Mouse (Mus musculus): ENCODE data around the gene Bmt2.

Bmt2 gene

DNA sequence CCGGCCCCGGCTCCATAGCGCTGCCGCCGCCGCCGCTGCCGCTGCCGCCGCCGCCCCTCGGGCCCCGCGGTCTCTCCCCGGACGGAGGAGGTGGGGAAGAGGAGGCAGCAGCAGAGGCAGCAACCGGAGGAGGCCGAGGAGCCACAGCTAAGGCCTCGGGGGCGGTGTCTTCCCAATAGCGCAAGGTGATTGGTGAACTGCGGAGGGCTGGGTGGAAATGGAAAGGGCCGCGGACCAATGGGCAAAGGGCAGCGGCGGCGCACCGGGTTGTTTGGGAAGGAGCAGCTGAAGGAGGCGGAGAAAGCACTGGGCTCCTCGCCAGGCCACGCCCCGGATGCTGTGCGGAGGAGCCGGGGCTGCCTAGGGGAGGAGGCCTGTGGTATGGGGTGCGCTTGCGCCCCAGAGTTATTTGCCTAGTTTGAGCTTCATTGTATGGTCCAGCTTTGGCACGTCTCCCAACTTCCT, at the start of gene Bmt2:
Bmt2 (minus strand) TSS at position 149 of the 465 bp plus-strand sequence.
- in situ Hi-C loops (cut with MboI, MseI), result loop anchor here (5.0 to 25.0 kb wide), 3 partner anchors 71 to 616 kb away; partner anchors contain the start of genes Tmem168 (in 2 of the 2) and Tmem106b (in 1 of the 2)

DNA sequence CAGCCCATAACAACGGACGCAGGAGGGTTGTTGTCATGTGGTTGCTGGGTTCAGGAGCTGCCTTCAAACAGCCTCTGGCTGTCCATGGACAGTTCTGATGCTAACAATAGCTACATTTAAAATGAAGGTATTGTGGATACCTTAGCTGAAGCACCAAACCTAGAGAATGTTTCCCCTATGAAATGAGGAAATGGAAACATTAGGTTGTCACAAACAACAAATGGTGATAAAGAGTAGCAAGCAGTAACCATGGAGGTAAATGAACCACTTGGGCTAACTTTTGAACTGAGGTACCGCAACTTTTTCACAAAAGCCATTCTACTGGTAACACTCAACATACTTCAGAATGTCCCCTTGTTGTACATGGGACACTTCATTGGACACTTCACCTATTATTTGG, 44.4 kb upstream of the Bmt2 start:
- in situ Hi-C loops (cut with MboI, MseI), result no loop called here

DNA sequence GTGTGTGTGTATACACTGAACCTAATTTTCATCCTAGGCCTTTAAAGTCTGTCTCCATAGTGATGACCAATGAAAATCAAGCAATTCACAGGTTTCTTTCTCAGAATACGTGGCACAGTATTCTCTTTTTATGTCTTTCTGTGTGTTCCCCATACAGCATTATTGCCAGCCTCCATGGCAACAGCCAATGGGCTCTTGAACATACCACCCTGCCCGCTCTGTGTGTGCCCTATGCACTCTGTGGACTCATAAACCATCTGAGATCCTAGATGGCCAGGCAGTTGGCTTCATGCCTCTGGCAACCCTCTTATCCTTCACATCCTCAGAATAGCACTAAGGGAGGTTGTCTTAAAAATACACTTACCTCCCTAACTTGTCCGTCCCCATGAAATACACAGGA, 37.1 kb upstream of the Bmt2 start:
- in situ Hi-C loops (cut with MboI, MseI), result no loop called here

DNA sequence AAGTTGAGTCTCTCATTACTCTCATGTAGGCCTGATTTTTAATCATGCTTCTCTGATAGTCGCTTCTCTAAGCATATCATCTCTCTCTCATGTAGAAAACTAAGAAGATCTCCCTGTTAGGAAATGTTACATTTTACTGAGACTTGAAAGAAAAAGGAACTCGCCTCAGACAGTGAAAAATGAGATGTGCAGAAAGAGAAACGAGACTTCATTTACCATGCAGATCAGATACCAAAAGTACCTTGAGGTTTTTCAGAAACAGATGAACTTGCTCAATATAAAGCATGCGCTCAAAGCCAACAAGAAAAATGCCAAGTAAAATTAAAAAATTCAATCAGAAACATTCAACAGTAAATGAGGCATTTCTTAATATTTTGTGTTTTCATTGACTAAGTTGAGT, 19.1 kb upstream of the Bmt2 start:
- in situ Hi-C loops (cut with MboI, MseI), result loop anchor here in 1 of 2 experiments (10.0 to 25.0 kb wide), 2 partner anchors 635 to 1512 kb away; partner anchors contain the start of gene Tmem106b

DNA sequence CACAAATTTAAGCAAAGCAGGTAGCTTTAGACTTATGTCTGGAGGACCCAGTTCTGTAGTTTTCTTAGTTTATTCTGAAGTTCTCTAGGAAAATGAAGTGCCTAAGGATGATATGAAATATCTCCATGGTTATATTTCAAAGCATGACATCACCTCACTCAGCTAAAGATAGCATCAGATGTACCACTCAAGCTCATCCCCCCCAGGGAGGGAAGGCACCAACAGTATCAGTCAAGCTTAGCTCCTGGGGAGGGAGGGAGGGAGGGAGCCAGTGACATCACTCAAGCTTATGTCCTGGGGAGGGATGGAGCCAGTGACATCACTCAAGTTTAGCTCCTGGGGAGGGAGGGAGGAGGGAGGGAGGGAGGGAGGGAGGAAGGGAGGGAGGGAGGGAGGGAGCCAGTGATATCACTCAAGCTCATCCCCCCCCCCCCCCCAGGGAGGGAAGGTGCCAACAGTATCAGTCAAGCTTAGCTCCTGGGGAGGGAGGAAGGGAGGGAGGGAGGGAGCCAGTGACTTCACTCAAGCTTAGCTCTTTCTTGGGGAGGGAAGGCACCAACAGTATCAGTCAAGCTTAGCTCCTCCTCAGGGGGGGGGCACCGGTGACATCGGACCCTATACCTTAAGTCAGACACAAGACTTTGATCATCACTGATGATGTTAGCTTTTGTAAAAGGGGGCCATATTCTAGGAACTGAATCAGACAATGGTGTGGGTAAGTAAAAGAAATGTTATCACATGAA, 17.5 kb upstream of the Bmt2 start:
- in situ Hi-C loops (cut with MboI, MseI), result loop anchor here in 1 of 2 experiments (10.0 to 25.0 kb wide), 2 partner anchors 633 to 1510 kb away; partner anchors contain the start of gene Tmem106b

DNA sequence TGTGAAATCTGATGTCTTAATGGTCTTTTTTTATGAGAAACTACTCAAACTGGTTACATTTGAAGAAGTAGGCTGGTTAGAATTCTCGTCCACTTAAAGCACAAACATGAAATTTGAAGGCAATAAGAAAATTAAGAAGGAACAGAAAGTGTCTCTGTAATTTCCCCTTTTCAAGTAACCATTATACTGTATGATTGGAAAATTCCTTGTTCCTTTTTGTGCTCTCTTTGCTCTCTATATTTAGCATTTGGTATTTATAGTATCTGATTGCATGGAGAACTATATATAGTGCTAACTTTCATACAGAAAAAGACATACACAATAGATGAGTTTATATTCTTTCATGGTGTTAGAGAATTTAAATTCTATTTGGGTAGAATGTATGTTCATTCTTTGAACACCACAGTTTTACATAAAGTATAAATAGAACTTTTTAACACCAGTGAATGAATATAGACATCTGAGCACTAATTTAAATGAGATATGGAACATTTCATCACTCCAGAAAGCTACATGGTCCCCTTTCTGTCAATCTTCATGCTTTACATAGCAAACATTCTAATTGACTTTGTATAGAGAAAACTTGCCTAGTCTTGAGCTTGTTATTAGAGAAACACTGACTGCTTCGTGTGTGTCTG, 14.0 kb upstream of the Bmt2 start:
- in situ Hi-C loops (cut with MboI, MseI), result loop anchor here in 1 of 2 experiments (10.0 to 25.0 kb wide), 2 partner anchors 629 to 1507 kb away; partner anchors contain the start of gene Tmem106b

DNA sequence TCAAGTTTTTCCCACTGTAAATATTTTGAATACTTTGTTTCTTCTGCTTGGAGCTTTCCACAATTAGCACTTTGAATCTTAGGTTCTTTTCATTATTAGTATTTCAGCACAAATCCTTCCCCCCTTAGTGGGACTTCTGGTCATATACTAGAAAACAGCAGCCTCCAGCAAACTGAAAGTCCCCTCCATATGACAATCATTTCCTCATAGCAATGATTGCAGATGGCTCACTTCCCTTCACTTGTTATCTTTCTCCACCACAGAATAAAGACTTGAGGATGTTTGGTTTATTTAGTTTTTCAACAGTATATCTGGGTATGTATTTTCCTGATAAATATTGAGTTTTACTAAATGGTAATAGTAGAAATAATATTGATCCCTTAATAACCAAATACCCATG, 12.6 kb upstream of the Bmt2 start:
- in situ Hi-C loops (cut with MboI, MseI), result loop anchor here in 1 of 2 experiments (10.0 to 25.0 kb wide), 2 partner anchors 628 to 1506 kb away; partner anchors contain the start of gene Tmem106b

DNA sequence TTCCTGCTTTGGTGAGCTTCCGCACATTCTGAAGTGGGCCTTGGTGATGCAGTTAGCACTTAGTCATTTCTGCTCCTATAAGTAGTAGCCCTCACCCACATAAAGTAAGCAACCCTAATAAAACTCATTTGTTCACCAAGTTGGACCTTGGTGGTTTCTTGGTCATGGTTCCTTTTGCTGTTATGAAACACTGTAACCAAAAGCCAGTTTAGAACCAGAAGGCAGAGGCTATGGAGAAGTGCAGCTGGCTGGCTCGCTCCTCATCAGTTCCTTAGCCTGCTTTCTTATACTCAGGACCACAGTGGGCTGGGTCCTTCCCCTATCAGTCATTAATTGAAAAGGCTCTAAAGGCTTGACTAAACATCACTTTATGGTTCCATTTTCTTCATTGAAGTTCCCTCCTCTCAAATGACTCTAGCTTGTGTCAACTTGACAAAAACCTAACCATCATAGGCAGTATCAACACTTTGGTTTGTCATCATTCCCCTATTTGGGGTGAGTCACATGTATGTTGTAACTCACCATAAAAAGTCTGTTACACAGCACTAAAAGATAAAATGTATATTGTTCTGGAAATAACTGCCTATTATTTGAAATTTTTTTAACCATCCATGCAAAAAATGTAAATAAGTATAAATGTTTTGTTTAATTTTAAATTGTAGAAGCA, 6.3 kb upstream of the Bmt2 start:
- in situ Hi-C loops (cut with MboI, MseI), result loop anchor here in 1 of 2 experiments (25.0 kb wide), 1 partner anchor 622 kb away; the partner anchor contains the start of gene Tmem106b

DNA sequence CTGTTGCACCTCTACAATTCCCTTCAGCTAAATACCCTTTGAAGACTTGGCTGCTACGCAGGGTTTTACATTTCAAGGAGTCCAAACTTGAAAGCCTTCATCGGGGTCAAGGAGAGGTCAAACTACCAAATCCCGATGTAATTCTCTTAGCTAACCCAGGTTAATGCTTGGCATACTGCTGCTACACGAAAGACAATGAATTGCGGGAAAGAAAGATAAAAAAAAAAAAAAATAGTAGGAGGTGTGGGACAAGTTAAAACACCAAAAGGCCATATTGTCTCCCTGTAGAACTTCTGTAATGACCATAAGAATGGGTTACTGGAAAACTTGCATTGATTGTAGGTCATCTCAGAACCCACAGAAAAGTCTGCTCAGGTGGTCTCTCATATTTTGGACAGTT, 583 bp upstream of the Bmt2 start:
- in situ Hi-C loops (cut with MboI, MseI), result loop anchor here (5.0 to 25.0 kb wide), 3 partner anchors 71 to 616 kb away; partner anchors contain the start of genes Tmem168 (in 2 of the 2) and Tmem106b (in 1 of the 2)

DNA sequence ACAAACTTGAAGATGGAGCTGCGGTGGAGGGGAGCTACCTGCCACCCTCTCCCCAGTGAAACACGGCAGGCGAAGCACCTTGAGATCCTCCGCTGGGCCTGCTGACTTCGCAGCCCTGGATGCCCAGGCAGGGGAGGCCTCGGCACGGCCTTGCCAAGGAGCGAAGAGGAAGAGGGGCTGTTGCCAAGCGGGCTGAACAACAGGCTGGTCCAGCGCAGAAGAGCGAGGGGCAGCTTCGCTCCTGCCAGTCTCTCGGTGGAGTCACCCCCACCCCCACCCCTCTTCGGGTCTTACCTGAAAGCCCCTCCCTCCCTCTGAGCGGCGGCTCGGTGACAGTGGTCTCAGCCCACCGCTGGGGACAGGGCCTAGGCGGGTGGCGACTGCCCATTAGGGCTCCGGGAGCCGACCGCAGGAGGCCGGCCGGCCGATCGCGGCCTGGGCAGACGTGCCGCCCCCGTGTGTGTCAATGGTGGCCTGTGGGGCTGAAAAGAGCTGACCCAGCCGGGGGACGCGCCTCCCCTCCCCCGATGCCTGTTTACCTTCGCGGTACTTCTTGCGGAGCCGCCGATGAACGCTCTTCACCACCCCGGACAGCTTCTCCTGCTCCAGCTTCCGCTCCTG, 515 bp downstream of the Bmt2 start:
- in situ Hi-C loops (cut with MboI, MseI), result loop anchor here (5.0 to 25.0 kb wide), 3 partner anchors 70 to 615 kb away; partner anchors contain the start of genes Tmem168 (in 2 of the 2) and Tmem106b (in 1 of the 2)

DNA sequence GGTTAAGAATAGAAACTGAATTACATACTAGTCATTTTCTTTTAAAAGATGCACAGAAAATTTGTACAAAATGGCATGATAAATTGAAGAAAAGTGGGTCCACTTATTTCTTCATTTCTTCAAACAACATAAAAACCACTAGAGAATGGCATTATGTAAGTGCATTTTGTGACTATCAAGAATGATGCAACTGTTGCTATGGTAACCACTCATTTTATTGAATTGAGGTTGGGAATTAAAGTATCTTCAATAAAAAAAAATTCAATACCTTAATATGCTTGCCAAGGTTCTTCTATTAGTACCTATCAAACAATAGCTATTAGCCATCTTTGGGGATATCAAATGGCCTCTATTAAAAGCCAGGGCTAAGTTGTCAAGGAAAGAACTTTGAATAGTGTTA, 1.6 kb downstream of the Bmt2 start:
- in situ Hi-C loops (cut with MboI, MseI), result loop anchor here (5.0 to 25.0 kb wide), 3 partner anchors 69 to 614 kb away; partner anchors contain the start of genes Tmem168 (in 2 of the 2) and Tmem106b (in 1 of the 2)

DNA sequence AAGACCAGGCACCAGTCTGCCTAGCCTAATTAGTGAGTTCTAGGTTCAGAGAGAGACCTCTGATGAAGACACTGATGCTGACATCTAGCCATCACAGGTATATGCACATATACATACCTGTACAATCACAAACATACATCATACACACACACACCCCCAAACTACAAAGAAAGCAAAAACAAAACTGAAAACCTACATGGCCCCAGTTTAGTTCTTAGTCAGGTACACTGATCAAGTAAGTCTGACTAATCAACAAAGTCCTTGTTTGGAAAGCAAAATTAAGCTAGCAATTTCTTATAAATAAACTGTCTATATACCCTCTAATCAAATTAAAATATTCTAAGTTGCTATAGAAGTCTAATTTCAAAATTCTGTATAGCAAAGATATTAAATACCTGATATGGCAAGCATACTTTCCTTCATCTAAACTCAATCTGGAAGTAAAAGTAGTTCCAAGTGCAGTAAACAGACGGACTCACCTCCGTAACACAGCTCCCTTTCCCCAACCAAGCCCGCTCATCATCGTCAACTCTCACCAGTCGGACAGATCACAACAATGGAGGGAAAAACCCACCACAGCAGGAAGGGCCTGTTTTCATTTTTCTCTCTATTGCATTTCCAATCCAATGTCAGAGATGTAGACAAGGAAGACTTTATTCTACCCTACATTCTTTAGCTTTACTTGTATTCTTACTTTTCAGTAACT, 3.0 kb downstream of the Bmt2 start:
- in situ Hi-C loops (cut with MboI, MseI), result loop anchor here (5.0 to 25.0 kb wide), 3 partner anchors 67 to 612 kb away; partner anchors contain the start of genes Tmem168 (in 2 of the 2) and Tmem106b (in 1 of the 2)

DNA sequence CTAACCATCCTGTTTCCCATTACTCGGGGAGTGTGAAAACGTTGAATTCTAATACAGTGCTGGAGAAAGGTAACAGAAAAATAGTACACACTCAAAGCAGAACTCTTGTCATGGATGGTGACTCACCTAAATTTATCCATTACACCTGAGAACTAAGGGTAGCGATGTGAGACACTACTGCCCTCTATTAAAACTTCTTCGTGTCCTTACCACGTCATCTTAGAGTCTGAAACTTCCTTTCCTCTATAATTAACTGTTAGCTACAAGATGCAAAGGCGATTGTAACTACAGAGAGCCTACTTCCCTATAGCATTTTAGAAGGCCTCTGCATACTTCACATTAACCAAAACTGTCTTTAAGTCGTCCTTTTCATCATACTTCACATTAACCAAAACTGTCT, 12.1 kb downstream of the Bmt2 start:
- in situ Hi-C loops (cut with MboI, MseI), result no loop called here

DNA sequence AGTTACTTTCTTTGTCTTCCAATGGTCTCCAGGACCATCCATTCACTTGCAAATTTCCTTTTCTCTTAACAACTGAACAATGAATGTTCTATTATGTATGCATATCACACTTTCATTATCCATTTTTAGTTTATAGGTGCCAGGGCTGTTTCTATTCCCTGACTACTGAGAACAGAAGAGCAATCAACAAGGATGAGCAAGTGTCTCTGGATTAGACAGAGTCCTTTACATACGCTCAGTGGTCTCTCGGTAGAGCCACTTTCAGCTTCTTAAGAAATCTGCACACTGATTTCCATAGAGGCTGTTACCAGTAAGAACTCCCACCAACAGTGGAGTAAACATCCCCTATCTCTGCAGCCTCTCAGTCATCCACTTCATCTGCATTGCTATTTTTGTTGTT, 19.8 kb downstream of the Bmt2 start:
- in situ Hi-C loops (cut with MboI, MseI), result no loop called here

DNA sequence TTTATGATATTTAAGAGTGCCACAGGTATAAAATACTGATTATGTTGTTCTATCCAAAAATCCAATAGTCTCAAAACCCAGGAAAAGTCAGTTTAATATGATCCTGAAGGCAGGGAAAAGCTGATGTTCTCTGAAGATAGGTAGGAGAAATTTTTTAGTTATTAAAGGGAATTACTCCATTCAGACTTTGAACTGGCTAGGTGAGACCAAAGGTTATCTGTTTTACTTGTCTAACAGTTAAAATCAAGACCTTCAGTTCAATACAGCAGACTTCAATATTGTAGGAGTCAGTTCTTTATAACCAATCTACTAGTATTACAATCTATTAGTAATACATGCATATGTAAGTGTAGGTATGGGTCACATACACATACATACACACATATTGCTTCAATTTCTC, 23.7 kb downstream of the Bmt2 start:
- in situ Hi-C loops (cut with MboI, MseI), result no loop called here

DNA sequence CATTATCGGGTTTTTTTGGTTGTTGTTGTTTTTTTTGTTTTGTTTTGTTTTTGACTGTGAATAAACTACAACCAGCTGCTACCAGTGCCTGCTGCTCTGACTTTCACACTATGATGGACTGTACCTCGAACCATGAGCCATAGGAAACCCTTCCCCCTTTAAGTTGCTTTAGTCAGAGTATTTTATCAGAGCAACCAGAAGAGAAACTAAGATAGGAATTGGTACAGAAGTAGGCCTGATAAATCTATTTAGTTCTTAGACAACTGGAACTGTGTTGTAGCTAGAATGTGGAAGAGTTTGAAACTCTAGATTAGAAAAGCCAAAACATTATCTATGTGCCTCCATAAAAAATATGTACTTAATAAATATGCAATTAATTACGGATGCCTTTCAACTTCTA, 25.5 kb downstream of the Bmt2 start:
- in situ Hi-C loops (cut with MboI, MseI), result no loop called here

DNA sequence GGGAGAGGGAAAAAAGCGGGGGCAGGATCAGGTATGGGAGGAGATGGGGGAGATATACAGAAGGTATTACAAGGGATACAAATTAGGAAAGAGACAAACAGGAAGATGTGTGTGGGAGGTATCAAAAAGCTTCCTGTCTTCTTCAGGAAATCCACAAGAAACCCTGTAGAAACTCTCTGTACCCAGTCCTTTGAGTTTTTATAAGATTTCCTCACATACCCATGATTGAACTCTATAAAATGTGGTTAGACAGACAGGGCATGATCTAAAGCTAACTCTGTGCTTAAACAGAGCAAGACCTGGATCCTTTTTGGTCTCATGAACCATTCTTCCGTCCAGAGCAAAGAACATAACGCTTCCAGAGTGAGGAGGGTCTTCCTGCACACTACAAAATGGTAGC, 26.9 kb downstream of the Bmt2 start:
- in situ Hi-C loops (cut with MboI, MseI), result no loop called here

DNA sequence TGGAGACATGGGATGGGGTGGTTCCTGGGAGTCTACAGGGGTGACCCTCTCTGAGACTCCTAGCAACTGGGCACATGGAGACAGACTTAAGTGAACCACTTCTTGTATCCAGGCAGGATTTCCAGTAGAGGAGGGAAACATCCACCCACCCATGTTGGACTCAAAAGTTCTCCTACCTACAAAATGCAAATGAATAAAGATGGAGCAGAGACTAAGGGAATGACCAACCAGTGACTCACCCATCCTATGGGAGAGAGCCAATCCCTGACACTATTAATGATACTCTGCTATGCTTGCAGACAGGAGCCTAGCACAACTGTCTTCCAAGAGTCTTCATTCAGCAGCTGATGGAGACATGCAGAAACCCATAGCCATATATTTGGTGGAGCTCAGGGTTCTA, 29.5 kb downstream of the Bmt2 start:
- in situ Hi-C loops (cut with MboI, MseI), result loop anchor here (10.0 to 25.0 kb wide), 2 partner anchors 586 to 1094 kb away; partner anchors contain the start of gene Tmem106b (in 1 of the 2)

DNA sequence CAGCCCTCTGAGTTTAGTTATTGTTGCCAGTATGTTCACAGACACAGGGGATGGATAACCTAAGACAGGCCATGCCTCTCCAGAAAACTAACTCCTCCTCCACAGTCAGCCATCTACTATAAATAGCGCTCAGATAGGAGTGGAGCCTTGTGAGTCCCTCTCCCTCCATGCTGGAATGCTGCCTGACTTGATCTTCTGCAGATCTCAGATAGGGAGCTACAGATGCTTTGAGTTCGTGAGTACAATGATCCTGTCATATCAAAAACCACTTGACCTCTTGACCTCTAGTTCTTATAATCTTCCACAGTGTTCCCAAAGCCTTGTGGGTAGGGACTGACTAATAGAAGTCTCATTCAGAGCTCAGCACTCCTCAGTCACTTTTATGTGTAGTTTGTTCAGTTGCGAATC, 41.2 kb downstream of the Bmt2 start:
- in situ Hi-C loops (cut with MboI, MseI), result loop anchor here in 1 of 2 experiments (25.0 kb wide), 1 partner anchor 574 kb away; the partner anchor contains the start of gene Tmem106b

DNA sequence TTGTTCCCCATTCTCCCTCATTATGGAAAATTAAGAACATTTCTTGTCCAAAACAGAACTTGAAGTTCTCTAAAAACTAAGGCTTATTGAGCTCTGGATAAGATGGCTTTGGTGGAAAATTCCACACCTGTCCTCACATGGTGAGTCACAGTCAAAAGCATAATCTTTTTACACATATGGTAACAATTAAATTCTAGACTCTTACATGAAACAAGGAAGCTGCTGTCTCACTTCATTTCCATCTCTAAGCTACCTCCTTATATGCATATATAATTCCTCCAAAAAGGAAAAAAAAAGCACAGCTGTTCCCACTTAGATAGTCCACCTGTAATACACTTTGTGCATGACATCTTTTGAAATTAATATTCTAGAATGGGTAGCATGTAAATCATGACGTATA, 45.2 kb downstream of the Bmt2 start:
- in situ Hi-C loops (cut with MboI, MseI), result loop anchor here in 1 of 2 experiments (25.0 kb wide), 1 partner anchor 570 kb away; the partner anchor contains the start of gene Tmem106b

Measured in T-helper 17 cell (primary cell).